Mouse (Mus musculus): ENCODE data around the gene Cbx6.

- TF ChIP-seq CTCF (IDR thresholded peaks at IDR 0.05; ENCODE audit: low read depth, low read length) (no peak), POLR2A (IDR thresholded peaks at IDR 0.05; ENCODE audit: extremely low read depth, insufficient read depth, low read length) (no peak)
Observed at GRCm38 (mm10) chr15:79796256-79796655, 38.2 kb downstream of the Cbx6 start.
